Mouse (Mus musculus): ENCODE data around the gene 1700056E22Rik. TPM values are rescaled to one million over a fixed set of nuclear protein-coding genes. Genes with fewer than 3 reads are reported as not detected.

1700056E22Rik gene
- total RNA-seq (2014; fragmentation: Nextera tagmentation) (not detected in 2 replicates), total RNA-seq (2017) (0.95 TPM in 1 of 2 replicates, not detected in the other)

DNA sequence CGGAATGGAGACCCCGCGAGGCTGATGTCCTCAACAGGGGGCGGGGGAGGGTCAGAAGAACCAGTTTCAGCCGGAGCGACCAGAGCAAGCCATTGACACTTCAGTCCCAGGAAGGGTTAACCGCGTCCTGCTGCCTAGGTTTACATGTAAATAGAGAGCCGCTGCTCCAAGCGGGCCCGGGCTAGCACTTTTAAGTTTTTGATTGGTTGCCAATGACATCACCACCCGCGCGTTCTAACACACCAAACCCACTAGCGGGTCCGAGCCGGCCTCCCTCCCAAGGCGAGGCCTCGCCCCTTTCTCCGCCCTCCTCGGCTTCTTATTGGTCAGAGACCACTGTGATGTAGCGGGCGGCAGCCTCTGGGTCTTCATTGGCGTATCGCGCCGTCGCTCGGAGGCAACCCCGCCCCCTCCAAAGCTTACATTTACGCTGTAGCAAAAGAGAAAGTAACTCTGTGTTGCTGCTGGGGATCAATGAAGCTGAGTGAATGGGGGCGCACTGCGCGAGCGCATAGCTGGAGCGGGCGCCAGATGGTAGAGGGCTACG lies at the start of gene 1700056E22Rik:
Gene 1700056E22Rik, minus strand, starts transcription at position 291 of the 547 bp plus-strand sequence.
- ATAC-seq (replicated peaks; ENCODE audit: poor library complexity, severe bottlenecking), result peak; percentile 89

DNA sequence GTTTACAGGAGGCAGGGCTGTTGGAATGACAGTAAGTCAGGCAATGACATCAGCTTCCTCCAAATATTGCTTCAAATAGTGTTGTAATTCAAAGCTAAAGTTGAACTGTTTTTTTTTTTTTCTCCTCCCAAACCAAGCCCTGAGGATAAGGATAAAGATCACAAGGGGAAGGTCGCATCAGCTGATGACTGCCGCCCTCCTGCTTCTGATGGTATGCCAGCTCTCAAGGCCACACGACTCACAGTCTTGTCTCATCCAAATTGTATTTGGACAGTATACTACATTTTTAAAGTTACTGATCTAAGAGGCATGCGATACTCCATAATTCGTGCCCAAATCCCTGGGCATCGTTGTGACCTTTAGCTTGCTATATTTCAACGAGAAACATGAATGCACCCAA lies 49.1 kb upstream of the 1700056E22Rik start:
- ATAC-seq (replicated peaks; ENCODE audit: poor library complexity, severe bottlenecking), result peak; percentile 56

DNA sequence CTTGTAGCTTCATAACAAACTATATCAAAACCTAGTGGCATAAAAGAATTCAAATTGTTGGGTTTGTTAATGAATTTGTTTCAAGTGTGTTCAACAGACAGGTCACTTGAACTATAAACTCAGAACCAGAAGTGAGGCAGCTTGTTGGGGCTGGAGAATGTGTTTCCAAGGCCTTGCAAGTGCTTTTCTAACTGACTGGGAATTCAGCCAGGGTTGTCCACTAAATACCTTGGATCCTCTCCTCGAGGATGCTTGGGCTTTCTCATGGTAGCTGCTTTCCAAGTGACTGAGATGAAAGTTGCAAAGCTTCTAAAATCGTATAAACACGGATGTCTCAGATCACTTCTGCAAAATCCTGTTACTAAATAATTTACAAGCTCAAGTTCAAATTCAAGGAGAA lies 48.6 kb upstream of the 1700056E22Rik start:
- no peak for ATAC-seq (replicated peaks; ENCODE audit: poor library complexity, severe bottlenecking)

DNA sequence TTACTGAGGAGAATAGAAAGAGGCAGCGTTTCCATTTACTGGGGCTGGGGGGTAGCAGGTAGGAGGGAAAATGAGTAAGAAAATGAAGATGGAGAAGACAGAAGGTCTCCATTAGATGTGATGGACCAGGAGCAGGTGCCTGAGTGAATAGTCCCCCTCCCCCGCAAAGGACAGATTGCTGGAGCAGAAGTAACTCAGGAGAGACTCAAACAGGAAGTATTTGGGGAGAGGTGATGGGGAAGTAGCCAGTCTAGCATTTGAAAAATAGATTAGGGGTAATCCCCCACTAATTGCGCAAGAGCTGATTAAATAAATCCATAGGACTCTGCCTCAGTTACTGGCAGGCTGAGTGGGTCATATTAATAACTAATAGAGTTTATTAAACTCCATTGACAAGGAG lies 45.2 kb upstream of the 1700056E22Rik start:
- ATAC-seq (replicated peaks; ENCODE audit: poor library complexity, severe bottlenecking), result peak; percentile 84

DNA sequence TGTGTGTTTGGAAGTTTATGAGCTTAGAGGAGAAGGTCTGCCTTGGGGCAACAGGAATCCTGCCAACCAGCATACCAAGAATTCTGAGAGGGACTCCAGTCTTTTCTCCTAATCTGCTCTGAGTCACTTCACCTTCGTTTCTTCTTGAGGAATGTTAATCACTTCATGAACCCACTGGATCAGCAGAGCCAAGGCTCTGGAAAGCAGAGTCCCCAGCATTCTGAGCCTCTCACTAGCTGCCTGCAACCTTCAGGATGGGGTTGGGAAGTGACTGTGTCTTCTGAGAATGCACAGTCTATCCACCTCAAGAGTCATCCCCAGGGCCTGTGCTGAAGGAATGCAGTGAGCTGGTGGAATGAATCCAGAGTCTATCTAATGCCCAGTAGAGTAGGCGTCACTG lies 42.7 kb upstream of the 1700056E22Rik start:
- no peak for ATAC-seq (replicated peaks; ENCODE audit: poor library complexity, severe bottlenecking)

DNA sequence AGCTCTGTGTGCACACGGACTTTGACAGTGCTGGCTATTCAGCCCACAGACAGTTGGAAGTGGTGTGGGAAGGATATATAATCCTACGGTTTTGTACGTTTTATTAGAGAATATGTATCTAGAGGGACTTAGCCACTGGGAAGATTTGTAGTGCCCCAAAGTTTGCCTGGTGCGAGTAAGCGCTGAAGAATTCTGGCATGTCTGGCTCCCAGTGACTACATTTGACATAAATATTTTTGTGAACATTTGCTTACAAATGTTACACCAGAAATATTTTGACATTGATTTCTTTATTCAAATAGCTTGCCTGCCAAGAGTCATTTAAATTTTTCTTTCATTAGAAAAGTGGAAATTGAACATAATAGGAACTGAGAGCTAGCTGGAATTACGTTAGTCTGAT lies 42.0 kb upstream of the 1700056E22Rik start:
- no peak for ATAC-seq (replicated peaks; ENCODE audit: poor library complexity, severe bottlenecking)

DNA sequence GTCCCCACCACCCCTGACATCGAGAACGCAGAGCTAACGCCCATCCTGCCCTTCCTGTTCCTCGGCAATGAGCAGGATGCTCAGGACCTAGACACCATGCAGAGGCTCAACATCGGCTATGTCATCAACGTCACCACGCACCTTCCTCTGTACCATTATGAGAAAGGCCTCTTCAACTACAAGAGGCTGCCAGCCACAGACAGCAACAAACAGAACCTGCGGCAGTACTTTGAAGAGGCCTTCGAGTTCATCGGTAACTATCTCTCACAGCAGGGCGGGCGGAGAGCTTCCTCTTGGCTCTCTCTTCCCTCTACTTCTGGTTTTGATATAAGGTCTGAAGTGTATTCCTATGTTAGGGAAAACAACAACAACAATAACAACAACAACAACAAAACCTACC lies 34.9 kb upstream of the 1700056E22Rik start:
- no peak for ATAC-seq (replicated peaks; ENCODE audit: poor library complexity, severe bottlenecking)

DNA sequence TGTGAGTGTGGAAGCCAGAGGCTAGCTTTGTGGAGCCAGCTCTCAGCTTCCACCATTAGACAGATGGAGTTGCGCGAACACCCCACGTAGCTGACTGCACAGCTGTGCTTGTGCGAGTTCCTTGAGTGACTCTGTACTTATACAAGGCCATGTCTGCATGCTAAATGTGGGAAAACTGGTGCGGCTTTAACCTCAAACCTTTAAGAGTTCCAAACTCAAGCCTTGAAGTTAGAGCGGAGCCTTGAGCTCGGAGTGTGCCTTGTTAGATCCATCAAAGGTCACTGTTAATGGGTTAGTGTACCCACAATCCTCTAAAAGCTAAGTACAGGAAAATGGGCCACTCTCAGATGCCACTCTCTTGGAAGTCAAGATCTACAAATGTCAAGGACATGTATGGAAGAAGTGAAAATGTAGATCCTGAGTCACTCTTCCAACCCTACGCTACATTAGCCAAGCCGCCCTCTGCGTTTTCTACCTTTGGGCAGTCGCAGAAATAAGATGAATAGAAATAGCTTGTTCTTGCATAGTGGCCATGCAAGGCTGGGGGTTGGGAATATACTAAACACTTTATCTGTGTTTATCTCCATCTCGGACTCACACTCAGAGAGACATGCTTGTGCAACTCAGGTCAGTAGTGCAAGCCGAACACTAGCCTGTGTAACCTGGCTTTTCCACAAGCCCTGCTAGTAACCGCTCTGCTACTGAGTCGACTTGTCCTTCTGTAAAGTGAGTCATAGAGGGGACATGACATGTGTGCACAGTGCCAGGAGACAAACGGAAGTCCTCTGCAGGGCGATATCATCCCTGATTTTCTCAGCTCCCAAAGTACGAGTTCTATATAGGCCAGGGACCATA lies 33.8 kb upstream of the 1700056E22Rik start:
- ATAC-seq (replicated peaks; ENCODE audit: poor library complexity, severe bottlenecking), result no peak

DNA sequence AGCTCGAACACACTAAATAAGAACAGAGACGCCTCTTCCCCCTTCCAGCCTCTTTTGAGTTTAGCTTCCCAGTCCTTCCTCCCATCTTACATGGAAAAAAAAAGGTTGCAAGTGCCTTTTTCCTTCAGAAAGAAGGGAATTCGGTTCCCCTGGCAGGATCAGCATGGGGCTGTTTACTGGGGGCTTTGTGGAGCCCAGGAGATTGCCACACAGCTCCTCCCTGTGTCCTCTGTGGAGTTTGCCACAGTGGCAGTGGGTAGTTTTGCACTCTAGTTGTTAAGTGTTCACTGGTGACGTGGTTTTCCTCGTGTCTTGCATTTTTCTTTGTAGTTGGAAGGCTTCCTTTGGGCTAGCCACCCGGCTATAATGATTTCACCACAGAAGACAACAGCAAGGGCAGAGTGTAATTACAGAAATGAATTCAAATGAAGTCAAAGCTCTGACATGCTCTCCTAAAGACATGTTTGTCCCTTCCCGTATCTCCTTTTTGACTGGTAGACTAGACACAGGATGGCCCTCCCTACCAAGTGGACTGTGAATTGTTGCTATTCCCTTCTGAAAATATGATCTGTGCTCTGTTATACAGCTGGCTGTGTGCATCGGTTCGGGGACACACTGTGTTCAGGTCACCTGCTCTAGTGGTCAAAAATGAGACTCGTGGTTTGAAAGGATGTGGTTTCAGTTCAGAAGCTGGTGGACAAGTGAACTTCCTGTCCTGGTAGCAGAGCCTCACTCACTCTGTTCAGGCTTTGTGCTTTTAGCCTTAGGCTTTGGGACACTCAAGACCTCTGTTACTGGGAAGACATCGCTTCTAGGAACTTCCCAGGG lies 32.6 kb upstream of the 1700056E22Rik start:
- ATAC-seq (replicated peaks; ENCODE audit: poor library complexity, severe bottlenecking), result peak; percentile 83

DNA sequence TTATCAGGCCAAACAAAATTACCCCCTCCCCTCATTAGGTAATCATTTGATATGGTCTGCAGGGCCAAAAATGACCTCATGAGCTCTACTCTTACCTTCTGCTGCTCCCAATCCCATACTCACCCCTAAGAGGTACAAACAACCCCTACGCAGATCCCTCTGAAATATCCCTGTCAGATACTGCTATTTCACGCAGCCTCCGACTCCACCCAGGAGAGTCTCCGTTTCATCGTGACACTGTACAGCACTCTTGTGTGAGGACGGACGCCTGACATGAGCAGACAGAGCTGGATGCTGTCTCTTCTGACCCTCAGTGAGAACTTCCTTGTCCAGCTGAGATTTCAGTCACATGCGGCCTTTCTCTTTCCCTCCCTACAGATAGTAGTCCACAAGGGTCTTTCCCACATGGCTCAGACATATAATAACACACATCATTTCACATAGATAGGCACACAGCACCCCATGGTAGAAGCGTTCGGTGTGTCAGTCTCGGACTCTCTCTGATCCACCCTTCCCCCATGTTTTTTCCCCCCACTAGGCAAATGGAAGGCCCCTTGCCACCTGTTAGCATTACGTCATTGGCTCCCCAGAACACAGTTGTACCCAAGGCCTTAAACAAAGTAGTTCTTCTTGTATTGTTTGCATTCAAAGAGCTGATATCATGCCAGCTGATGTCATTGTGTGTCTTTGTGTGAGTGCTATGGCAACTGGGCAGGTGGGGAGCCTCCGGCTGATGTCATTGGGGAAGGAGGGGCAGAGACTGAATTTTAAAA lies 31.7 kb upstream of the 1700056E22Rik start:
- ATAC-seq (replicated peaks; ENCODE audit: poor library complexity, severe bottlenecking), result no peak

DNA sequence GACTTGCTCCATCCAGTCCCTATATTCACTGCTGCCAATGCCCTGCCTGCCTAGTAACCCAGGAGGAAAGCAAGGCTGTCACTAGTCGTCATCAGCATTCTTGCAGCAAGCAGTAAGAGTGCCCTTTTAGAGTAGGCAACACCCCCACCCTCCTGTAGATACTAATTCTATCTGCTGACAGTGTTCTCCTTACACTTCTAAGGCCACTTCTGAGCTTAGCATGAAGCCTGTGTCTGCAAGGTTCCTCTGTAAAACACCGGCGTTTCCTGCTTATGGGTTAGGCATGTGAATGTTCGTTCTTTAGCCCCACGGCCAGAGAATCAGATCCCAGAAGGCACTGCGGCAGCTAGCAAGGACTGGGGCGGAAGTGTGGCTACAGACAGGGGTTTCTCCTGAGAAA lies 30.2 kb upstream of the 1700056E22Rik start:
- ATAC-seq (replicated peaks; ENCODE audit: poor library complexity, severe bottlenecking), result no peak

DNA sequence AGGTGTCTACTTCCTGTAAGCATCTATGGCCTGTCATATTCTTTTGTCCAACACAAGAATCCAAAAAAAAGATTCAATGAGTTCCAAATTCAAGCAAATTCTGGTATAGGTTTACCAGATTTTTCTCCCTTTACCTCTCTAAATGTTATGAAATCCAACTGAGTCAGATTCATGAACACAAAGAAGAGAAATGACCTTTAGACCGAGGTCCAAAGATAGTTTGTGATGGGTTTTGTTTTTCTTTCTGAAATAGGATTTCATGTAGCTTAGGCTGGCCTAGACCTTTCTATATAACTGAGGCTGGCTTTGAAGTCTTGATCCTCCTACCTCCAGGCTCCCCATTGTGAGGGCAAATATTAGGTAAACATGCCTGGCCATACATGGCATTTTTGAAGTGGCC lies 27.8 kb upstream of the 1700056E22Rik start:
- no peak for ATAC-seq (replicated peaks; ENCODE audit: poor library complexity, severe bottlenecking)

DNA sequence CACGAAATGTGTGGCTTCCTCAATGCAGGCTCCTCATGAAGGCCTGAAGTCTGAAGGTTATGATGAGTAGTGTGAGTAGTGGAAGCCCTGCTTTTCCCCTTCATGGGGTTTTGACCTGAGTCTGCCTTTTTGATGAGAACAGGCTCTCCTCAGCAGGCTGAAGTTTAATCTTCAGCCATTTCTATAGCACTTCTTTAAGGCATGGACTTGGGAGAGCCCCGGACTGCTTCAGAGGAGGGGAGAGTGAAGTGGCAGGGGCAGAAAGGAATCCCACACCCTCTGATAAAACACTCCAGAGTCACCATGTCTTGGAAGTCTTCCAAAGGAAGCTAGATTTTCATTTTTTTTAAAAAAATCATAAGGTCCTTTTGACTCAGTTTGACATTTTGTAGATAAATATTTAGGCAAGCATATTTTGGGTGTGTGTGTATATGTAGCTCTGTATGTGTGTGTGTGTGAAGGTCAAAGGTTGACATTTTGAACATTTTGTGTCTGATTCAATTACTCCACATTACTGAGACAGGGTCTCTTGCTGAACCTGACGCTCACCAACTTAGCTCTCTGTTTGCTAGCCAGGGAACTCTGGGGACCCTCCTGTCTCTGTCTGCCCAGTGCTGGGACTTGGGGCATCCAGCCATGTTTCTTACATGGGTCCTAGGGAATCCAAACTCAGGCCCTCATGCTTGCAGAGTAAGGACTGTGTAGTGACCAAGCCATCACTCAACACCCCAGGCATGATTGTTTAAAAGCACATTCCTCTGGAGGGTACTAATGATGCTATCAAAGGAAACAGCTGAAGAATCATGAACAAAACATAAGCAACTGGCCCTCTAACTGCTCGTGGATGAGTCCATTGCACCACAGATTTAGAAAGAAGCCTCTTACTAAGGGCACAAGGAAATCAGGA lies 27.0 kb upstream of the 1700056E22Rik start:
- no peak for ATAC-seq (replicated peaks; ENCODE audit: poor library complexity, severe bottlenecking)

DNA sequence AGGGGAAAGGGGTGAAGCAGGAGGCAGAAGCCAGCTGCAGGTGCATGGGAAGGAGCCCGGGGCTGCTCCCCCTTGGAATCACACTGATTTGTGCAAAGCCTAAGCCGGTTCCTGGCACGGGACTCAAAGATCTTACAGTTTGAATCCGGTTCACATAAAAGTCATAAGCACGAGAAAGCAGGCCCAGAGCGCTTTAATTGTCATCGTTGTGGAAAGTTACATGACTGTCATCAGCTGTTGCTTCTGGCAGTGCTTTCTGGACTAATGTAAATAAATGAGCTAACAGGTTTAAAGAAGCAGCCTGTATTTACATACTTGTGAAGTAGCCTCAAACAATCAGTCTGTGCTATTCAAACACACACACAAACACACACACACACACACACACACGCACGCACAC lies 26.3 kb upstream of the 1700056E22Rik start:
- ATAC-seq (replicated peaks; ENCODE audit: poor library complexity, severe bottlenecking), result no peak

DNA sequence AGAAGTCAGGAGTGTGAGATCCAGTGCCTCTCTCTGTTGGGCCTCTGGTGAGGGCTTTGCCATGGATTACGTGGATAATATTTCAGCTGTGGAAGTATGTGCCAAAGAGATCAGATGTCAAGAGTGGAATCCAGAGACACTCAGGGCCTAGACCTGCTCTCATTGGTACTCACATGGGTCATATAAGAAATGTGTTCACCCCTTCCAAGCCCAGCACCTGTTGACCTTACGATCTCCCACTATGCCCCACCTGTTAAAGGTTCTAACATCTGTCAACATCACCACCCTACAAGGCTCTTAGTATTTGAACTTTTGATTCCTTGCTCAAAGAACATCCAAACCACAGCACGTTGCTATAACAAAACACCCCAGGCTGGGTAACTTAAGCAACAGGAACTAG lies 25.7 kb upstream of the 1700056E22Rik start:
- ATAC-seq (replicated peaks; ENCODE audit: poor library complexity, severe bottlenecking), result no peak

DNA sequence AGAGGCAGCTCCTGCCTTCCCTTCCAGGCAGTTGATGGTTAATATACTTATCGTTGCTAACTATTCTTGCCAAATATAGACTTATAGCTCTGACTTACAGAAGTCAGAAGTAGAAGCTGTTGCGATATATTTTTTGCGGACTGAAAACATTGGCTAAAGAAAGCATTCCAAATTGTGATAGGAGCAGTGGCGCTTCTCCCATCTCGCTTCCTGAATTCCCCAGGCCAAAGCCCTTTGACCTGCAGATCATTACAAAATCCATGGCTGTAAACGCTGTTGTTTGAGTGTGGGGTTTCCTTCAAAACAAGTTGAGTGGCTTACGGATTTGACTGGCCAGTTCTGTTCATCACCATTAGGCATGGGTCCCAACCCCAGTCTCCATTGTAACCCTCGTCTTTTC lies 24.1 kb upstream of the 1700056E22Rik start:
- ATAC-seq (replicated peaks; ENCODE audit: poor library complexity, severe bottlenecking), result no peak

DNA sequence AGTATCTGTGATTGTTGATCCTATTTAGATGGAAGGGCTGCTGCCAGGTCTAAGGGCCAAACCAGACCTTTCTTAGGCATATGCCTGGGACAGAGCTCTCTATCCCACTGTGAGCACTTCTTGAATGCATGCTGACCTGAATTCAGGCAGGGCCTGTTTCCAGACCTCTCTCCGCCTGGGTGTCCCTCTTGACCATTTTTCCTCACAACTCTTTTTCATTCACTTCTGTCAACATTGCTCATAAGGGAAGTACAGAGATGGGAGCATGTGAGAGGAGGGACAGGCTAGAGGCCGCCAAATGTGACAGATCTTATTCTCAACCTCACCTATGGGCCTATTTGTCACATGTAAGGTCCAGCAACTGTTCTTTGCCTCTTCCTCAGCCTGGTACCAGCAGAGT lies 20.1 kb upstream of the 1700056E22Rik start:
- no peak for ATAC-seq (replicated peaks; ENCODE audit: poor library complexity, severe bottlenecking)

DNA sequence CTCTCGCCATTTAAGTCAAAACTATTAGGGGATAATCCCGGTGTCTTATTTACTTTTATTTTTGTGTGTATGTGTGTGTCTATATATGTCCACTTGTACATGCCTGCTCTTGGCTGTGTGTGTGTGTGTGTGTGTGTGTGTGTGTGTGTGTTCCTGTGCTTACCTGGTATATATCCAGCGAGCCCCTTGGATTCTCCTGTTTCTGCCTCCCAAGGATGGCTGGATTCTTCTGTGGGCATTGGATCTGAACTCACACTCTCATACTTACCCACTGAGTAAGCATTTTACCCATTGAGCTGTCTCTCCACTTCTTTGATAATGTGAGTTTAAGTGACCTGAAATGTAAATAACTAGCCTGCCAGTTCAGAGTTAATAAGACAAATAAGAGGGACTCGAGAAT lies 19.6 kb upstream of the 1700056E22Rik start:
- ATAC-seq (replicated peaks; ENCODE audit: poor library complexity, severe bottlenecking), result no peak

DNA sequence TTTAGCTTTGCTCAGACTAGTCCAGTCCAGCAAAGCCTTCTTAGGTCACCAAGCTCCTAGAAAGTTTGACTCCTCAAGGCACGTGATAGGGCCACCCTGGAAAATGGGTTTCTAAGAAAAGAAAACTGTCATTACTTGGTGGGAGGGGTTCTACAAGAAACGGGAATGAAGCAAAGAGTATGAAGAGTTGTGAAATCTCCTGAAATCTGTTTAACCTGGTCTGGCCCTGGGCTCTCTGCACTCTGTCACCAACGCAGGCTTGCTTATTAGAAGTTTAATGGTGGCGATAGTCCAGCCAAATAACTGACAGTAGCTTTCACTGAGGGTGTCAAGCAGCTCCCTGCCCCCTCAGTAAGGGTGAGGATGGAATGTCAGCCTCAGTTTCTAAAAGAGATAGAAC lies 19.0 kb upstream of the 1700056E22Rik start:
- peak; percentile 77 for ATAC-seq (replicated peaks; ENCODE audit: poor library complexity, severe bottlenecking)
